Mouse (Mus musculus) lung, postnatal 10 days (tissue): Measurements from ENCODE around the gene Lyz2.
A peak's percentile ranks its signal among the peaks of the same experiment; 100 is the strongest.
"Not testable (repeated sequence)": the region's sequence is repeated elsewhere in the genome, so short reads cannot be mapped to it uniquely, and the experiment has no call there.

Experiments
- DNase-seq: peaks from one replicate; pipeline ENCODE4 v3.0.0; 2021

Gene Lyz2

DNA sequence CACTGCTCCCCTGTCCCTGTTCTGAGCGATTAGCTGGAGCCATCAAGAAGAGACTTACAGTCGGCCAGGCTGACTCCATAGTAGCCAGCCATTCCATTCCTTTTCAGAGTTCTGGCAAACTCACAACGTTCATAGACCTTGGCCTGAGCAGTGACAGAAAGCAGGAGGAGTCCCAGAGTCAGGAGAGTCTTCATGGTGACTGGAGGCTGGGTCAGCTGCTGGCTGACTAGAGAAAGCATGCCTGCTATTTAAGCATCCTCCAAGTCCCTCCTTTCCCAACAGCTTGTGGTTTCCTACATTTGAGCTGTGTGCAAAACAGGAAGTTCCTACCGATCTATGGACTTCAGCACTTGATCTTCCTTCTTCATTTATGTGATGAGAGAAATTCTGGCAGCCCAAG lies at the start of gene Lyz2:
Gene Lyz2, minus strand, starts transcription at position 273 of the 400 bp plus-strand sequence.
- DNase-seq = peak; percentile 51

DNA sequence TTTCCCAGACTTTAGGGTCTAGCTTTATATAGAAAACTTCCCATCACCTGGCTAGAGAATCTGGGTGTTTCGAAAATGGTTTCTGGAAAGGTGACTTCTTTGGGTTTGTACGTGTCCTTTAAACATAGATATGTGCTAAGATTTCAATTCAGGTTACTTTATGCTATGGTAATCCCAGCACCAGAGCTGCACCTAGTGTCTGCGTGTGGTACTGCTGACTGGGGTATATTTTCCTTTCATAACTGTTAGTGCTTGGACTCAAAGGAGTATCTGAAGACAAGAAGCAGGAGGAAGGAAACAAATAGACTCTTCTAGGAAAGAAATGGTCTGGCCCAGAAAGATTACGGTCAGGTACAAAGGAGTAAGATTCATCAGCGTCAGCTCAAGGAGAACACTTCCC lies 48.4 kb upstream of the Lyz2 start:
- peak; percentile 63 for DNase-seq

DNA sequence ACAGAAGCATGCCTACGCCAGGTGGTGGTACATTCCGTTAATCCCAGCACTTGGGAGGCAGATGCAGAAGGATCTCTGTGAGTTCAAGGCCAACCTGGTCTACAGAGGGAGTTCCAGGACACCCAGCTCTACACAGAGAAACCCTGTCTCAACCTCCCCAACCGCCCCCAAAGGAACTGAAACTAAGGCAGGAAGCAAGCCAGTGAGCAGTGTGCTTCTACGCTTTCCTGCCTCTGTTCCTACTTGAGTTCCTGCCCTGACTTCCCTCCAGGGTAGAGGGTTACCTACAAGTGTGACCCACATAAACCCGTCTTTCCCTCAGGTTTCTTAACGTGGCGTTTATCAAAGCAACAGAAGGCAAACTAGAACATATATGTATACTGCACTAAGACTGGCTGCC lies 41.7 kb upstream of the Lyz2 start:
- DNase-seq = no peak

DNA sequence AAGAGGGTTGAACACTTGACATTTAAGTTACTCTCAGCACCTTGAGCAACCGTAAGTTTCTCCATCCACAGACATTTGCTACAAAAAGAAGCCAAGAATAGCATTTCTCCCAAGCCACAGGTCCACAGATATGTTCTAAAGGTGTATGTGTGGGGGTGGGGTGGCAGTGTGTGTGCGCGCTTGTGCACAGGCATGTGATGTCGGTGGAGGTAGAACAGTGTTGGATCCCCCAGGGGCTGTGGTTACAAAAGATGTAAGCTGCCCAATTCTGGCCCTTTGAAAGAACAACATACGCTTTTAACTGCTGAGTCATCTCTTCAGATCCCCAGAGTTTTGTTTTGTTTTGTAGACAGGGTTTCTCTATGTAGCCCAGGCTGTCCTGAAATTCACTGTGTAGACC lies 40.5 kb upstream of the Lyz2 start:
- no peak for DNase-seq

DNA sequence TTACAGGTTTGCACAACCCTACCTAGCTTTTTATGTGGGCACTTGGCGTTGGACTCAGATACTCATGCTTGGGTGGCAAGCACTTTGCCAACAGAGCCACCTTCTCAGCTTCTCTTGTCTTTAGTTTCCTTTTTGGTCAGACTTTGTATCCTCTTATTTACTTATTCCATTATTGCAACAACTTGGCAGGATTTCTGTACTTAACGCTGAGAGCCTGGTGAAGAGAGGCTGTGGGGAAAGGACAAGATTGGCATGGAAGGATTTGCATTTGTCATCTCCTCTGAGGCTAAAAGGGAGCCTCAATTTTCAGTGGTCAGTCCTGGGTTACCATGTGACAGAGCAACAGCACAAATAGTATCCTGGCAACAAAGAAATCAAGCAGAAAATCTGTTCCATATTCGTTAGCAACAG lies 38.5 kb upstream of the Lyz2 start:
- DNase-seq = peak; percentile 38

DNA sequence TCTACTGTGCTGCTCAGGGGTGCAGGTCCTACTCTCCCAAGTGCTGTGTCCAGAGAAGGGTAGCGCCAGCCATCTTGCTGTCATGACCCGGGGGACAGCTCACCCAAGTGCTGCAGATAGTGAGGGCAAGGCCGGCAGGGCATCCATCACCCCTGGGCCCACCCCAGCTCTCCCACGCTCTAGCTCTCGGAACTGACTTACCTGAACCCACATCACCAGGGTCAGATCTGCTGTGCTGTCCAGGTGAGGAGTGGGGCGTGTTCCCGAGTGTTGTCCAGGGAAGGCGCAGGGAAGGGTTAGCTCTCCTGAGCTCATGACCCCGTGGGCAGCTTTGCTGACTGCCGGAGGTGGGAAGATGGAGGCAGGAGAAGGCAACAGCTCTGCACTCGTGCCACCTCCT lies 34.3 kb upstream of the Lyz2 start:
- no peak for DNase-seq

DNA sequence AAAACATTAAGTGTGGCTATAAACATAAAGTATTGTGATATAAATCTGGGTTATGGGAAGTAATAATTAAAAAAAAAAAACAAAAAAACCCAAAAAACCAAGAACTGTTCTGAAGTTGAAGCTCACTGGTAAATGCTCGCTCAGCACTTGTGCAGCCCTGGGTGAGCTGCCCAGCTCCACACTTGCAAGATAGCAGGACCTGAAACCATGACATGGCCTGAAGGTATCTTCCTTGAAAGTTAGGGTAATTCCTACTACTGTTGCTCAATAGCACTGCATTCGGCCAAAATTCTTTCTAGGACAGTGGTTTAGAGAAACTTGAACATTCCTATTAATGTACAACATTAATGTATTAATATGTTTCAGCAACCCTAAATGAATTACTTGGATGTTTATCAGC lies 31.0 kb upstream of the Lyz2 start:
- DNase-seq = no peak

DNA sequence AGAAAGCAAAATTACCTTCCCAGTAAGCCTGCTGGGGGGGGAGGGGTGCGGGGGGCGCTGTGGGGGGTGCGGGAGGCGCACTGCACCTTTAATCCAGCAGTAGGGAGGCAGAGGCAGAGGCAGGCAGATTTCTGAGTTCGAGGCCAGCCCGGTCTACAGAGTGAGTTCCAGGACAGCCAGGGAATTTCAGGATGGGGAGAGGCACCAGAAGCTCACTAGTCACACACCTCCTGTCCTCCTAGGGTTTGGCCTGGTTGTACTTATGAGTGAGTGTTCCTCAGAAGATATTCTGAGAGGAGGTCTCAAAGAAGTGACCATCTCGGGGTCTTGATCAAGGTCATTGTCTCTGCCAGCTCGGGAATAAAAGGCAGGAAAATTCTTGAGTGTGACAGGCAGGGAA lies 30.0 kb upstream of the Lyz2 start:
- DNase-seq = no peak

DNA sequence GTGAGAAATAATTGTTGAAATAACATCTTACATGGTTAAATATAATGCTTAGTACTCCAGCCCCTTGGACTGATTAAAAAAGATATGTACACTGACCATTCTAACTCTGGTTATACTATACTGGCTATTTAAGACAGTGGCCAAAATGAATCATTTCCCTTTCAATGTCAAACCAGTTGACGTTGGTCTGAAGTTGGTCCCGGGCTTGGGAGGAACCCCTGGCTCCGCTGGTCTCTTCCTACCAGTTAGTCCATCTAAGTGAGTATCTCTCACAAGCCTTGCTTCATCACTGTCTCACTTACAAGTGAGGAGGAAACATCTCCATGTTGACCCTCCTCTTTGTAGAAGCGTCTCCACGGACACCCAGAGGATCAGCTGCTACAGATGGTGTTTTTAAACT lies 22.2 kb upstream of the Lyz2 start:
- DNase-seq = no peak

DNA sequence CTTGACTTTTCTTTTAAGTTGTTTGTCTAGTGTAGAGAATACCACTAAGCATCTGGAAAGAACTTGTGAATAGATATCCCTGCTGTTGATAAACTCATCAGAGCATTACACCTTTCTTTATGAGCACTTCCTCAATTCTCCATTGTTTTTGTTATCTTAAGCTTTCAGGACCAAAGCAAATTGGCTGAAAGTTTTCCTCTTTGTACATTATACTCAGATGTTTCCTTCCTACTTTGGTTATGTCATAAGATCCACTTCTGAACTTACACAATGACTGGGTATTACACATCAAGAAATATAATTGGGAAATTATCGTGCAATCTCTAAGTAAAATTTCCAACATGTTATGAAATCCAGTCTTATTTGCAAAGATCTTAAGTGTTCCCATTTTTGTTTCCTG lies 19.6 kb upstream of the Lyz2 start:
- no peak for DNase-seq

DNA sequence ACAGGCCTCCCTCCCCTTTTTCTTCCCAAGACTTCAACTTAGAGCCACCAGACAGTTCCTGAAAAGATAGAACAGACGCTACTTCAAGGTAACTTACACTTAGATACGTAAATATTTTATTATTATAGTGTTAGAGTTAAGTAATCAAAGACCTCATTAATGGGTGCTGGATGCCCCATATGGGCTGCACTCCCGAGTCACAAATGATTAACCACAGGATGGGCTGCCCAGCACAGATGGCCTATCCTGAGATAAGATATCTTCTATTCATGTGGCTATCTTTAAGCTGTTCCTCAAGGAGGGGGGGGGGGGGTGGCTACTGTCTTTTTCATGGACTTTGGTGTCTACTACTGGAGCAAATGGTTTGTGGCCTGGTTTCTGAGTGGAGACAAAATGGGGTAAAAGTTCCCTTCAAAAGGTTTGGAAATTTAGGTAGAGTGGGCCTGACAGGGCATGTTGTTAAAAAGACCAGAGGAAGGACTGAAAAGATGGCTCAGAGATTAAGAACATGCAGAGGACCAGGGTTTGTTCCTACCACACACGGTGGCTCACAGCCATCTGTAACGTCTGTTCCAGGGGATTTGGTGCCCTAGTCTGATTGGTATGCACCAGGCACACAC lies 17.9 kb upstream of the Lyz2 start:
- DNase-seq = no peak

DNA sequence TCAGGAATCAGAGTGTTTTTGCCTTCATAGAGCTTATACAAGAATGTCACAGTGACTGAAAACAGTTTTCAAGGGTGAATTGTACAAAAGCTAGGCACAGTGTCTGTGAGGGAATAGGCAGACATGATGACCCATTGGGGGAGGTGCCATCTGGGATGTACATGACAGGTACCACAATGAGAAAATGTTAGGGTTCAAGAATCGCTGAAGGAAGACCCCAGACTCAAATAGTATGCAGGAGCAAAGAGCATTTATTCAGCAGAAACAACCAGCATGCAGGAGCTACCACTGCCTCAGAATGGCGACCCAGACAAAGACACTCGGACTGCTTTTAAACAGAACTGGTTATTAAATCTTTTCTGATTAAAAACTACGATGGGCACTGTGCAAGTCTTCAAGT lies 17.0 kb upstream of the Lyz2 start:
- DNase-seq = no peak

DNA sequence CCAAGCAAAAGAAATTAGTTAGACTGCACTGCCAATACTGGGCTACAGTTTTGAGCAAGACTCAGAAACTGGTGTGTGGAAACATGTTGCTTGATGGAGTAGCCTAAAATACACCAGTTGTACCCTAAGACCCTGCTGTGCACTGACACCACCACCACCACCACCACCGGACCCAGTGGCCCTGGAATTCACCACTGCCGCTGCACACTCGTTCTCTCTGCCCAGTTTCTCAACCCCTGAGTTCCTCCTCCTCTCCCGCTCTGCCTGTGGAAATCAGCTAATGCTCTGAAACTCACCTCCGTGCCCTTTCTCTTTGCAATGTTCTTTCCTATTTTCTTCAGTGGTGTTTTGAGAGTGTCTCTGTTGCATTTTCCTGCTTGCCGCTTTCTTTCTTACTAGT lies 16.2 kb upstream of the Lyz2 start:
- no peak for DNase-seq

DNA sequence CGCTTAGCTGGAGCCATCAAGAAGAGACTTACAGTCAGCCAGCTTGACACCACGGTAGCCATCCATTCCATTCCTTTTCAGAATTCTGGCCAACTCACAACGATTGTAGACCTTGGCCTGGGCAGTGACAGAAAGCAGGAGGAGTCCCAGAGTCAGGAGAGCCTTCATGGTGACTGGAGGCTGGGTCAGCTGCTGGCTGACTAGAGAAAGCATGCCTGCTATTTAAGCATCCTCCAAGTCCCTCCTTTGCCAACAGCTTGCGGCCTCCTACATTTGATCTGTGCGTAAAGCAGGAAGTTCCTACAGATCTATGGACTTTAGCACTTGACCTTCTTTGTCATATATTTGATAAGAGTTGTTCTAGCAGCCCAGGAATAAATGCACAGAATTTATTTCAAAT lies 10.6 kb upstream of the Lyz2 start, which contains the start of gene Lyz1:
Gene Lyz1, minus strand, starts transcription at position 198 of the 400 bp plus-strand sequence.
- DNase-seq = peak; percentile 40

DNA sequence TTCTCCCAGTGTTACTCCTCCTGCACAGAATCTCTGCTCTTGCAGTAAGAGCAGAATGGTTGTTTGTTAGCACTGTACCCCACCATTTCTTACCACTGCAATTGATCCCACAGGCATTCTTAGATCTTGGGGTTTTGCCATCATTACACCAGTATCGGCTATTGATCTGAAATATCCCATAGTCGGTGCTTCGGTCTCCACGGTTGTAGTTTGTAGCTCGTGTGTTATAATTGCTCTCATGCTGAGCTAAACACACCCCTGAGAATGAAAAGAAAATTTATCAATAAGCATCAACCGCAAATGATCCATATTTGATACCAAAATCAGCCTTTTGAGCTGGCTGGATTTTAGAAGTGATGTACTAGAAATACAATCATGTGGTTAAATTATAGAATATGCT lies 8.8 kb upstream of the Lyz2 start:
- DNase-seq = not testable (repeated sequence)

DNA sequence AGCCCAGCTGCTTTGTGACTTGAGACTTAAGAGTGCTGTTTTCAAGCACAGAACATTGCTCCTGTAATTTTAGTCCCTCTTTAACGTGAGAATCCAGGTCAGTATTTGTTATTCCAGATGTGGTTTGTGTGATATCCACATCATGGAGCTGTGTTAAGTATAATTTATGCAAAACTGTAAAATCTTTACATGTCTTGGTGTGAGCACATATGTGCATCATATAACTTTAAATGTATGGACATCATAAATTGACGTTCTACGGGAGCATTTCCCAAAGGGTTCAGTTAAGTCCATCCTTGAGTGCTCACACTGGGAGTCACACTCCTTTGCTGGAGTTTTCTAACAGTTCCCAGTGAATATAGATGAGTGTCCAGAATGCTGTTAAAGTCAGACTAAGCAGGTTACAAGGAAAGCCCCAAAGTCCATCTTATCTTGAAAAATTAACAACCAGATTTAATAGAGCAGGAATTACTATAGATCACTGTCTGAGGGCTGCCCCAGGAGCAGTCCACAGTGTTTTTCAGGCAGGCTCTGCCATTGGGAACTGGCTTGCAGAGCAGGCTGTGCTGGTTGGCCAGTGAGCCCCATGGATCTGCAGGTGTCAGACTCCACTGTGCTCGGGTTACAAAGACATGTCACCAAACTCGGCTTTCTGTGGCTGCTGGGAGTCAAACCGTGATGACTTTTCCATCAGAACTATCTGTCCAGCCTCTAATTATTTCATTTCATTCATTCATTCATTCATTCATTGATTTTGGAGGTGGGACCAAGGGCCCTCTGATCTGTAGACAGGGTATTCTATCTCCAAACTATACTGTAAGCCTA lies 8.1 kb upstream of the Lyz2 start:
- no peak for DNase-seq

DNA sequence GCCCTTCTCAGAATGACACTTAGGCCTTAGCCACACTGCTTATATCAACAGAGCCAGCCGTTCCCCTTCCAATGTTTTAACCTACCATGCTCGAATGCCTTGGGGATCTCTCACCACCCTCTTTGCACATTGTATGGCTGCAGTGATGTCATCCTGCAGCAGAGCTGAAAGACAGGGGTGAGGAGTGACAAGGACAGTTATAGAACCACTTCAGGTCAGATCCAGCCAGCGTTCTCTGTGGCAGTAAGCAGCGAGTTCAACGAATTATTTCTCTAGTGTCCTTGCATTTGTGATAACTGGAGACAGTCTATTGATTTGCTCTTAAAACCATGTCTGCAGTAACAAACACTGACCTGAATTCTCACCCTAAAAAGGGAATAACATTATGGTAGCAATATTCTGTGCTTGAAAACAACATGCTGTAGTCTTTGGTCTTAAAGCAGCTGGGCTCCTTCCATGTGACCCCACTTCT lies 6.9 kb upstream of the Lyz2 start:
- DNase-seq = not testable (repeated sequence)

DNA sequence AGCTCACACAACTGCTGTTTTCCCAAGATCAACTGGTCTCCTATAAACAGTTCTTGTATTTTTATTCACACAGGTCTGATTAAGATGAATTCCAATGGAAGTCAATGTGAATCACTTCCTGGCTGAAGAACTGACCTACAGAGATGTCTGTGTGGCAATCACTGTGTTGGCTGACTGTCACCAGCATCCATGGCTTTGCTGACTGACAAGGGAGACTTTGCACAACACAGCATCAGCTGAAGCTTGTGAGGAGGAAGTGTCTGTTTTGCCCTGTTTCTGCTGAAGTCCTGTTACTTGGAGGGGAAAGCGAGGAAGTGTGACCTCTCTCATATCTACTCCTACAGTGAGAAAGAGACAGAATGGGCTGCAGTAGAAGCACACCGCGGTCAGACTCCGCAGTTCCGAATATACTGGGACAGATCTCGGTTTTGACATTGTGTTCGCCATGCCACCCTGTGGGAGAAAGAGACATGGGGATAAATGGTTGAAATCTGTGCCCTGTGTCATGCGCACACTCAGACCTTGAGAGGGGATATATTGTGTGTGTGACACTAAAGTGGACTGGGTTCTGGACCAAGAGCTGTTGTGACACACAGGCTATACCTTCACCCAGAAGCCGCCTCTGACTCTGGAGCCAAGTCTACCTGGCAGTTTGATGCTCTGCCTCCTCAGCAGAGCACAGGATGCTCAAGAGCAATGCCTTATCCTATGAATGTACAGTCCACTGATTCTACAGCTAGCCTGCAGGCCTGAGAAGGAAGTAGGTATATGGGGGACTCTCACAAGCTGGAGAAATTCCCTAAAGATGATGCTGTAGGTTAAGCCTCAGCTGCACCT lies 6.3 kb upstream of the Lyz2 start:
- no peak for DNase-seq

DNA sequence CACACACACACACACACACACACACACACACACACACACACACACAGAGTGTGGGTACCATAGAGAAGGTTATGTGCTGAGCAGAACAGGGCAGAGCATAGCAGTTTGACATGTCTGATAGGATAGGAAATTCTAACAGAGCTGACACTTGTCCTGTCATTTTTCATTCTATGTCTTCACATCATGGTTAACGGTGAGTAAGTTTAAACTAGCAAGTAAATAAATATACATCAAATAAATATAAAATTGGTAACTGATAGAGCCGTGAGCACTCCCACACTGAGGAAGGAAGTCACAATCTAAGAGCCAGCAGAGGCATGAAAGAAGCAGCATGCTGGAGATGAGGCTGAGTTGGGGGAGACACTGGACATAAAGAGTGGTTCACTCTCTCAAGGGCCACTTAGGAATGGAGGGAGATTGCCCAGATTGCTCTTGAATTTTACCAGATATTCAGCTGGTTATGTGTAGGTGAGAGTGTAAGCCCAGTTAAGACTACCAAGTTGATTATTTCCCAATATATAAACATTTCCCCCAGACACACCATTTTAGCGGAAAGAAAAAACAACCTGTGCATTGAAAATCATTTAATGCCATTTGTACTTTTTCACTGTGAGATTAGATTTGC lies 5.2 kb upstream of the Lyz2 start:
- DNase-seq = no peak

DNA sequence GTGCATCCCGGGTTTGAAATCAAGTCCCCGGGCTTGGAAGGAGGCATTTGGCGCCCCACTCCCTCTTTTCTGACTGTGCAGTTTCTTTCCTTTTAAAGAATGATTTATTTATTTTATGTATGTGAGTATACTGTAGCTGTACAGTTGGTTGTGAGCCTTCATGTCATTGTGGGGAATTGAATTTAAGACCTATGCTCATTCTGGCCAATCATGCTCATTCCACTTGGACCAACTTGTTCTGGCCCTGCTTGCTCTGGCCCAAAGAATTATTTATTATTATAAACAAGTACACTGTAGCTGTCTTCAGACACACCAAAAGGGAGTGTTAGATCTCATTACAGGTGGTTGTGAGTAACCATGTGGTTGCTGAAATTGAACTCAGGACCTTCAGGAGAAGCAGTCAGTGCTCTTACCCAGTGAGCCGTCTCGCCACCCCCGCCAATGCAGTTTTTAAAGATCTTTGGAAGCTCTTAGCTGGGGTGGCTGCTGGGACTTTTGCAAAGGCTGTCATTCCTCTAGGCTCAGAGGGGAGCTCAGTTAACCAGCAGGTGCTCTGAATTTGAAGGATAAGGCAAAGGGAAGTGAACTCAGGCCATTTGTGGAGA lies 4.3 kb upstream of the Lyz2 start:
- no peak for DNase-seq

DNA sequence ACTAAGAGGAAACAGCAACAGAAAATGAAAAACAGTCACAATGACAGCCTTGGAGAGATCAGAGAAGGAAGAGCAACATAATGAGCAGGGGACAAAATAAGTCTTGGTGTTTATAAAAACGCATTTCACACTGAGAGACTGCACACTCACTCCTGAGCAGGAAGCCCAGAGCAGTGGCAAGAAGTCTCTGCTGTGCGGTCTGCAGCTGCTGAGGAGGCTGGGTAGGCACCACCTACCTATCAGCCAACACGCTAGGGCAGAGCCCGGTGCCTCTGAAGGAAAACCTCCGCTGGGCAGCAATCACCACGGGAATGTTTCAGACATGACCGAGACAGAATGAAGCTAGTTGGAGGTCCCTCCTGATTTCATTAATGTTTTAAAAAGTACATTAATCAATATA lies 3.5 kb upstream of the Lyz2 start:
- DNase-seq = not testable (repeated sequence)
